Mouse (Mus musculus) CD4-positive helper T cell, adult 2 months (primary cell): ENCODE results near the gene Ncor2.

Source experiments
- DNase-seq: peaks from one replicate; pipeline ENCODE4 v3.0.0-alpha.2; 2012; ENCODE audit warnings: low read depth, missing footprints, low spot score

Gene Ncor2

GRCm38 (mm10) chr5:124986222-124986621 is 192.8 kb downstream of the Ncor2 start:
- no peak for DNase-seq

- DNase-seq: no peak
These were observed 209.2 kb downstream of the Ncor2 start for GRCm38 (mm10) chr5:124969790-124970189.
